Mouse (Mus musculus) heart, adult 18-20 months (tissue): ENCODE measurements around the gene Nup98. TPM values are rescaled to one million over a fixed set of nuclear protein-coding genes. Genes with fewer than 3 reads are reported as not detected.

Experiments
- total RNA-seq, 2 experiments: library from RNA; stranded (reverse); gene quantifications; 2 replicates each; pipeline ENCODE4 v1.2.3; 2021

Nup98 gene
- total RNA-seq, 2 experiments from 2014 or later = 31.0 to 35.4 TPM

Other genes starting within 250 kb of the Nup98 start
- 10 to 100 TPM in 1 of 2 experiments, 1 to 10 TPM in 1; 7.4 to 11.9 TPM for gene Il18bp, start 191.5 kb downstream of the Nup98 start, total RNA-seq
- 10 to 100 TPM; 24.5 TPM for gene Rnf121, start 144.7 kb downstream of the Nup98 start, total RNA-seq
- gene Xndc1, start 144.7 kb downstream of the Nup98 start, total RNA-seq = 1 to 10 TPM; 4.9 to 6.9 TPM
- under 1 TPM; 0.44 to 0.74 TPM for gene Xntrpc, start 144.5 kb downstream of the Nup98 start, total RNA-seq
- gene Trpc2, start 127.1 kb downstream of the Nup98 start, total RNA-seq = under 1 TPM; 0.15 to 0.90 TPM
- gene Art1, start 108.4 kb downstream of the Nup98 start, total RNA-seq = 100 to 1,000 TPM; 268 to 300 TPM
- 10 to 100 TPM; 15.2 to 22.8 TPM for gene Art5, start 100.7 kb downstream of the Nup98 start, total RNA-seq
- gene Chrna10, start 93.3 kb downstream of the Nup98 start, total RNA-seq = not detected
- 10 to 100 TPM; 77.6 to 82.5 TPM for gene Pgap2, start within 50 bp of the Nup98 start, total RNA-seq
- gene Rhog, start 45.9 kb upstream of the Nup98 start, total RNA-seq = 10 to 100 TPM; 19.6 to 26.9 TPM
- 10 to 100 TPM; 20.7 to 25.8 TPM for gene Stim1, start 57.6 kb upstream of the Nup98 start, total RNA-seq
- 10 to 100 TPM in 1 of 2 experiments, 1 to 10 TPM in 1; 9.5 to 10.1 TPM for gene Rrm1, start 231.5 kb upstream of the Nup98 start, total RNA-seq